Mouse (Mus musculus) hindbrain, embryonic 11.5 days (tissue): ENCODE results near the gene Lrp11. TPM values are rescaled to one million over a fixed set of nuclear protein-coding genes. Genes with fewer than 3 reads are reported as not detected.
"Not testable (repeated sequence)": the region's sequence is repeated elsewhere in the genome, so short reads cannot be mapped to it uniquely, and the experiment has no call there.

Experiments used
- ATAC-seq: fragments of 200-750 bp; cut with Nextera tagmentation; 2 replicates; pipeline ENCODE4 v1.8.0; 2017; ENCODE audit warnings: mild to moderate bottlenecking, moderate TSS enrichment, moderate library complexity; ENCODE audit not compliant: low FRiP score
- DNase-seq: peaks from one replicate; pipeline ENCODE4 v3.0.0-alpha.2; 2015; ENCODE audit warnings: low spot score
- H3K27ac ChIP-seq: fragments of 300-500 bp; sonication (generic); 2 replicates; pipeline ENCODE4 v1.5.1; 2014; ENCODE audit warnings: mild to moderate bottlenecking, low read depth, low read length
- H3K27me3 ChIP-seq: fragments of 300-500 bp; sonication (generic); 2 replicates; pipeline ENCODE4 v1.6.1; 2014; ENCODE audit warnings: mild to moderate bottlenecking, low read length, moderate library complexity, mixed read lengths; ENCODE audit not compliant: control insufficient read depth, insufficient read depth
- H3K36me3 ChIP-seq: fragments of 300-500 bp; sonication (generic); 2 replicates; pipeline ENCODE4 v1.6.1; 2014; ENCODE audit warnings: mild to moderate bottlenecking, low read length, moderate library complexity, mixed read lengths; ENCODE audit not compliant: control insufficient read depth, insufficient read depth
- H3K4me1 ChIP-seq: fragments of 300-500 bp; sonication (generic); replicated peaks from 2 replicates; pipeline ENCODE4 v1.6.1; 2014; ENCODE audit warnings: low read length, mixed read lengths; ENCODE audit not compliant: control insufficient read depth, insufficient read depth
- H3K4me2 ChIP-seq: fragments of 300-500 bp; sonication (generic); replicated peaks from 2 replicates; pipeline ENCODE4 v1.6.1; 2014; ENCODE audit warnings: mild to moderate bottlenecking, low read depth, low read length
- H3K4me3 ChIP-seq: fragments of 300-500 bp; sonication (generic); 2 replicates; pipeline ENCODE4 v1.5.1; 2014; ENCODE audit warnings: low read depth, low read length
- H3K9ac ChIP-seq: fragments of 300-500 bp; sonication (generic); 2 replicates; pipeline ENCODE4 v1.6.1; 2014; ENCODE audit warnings: low read depth, low read length
- H3K9me3 ChIP-seq: fragments of 300-500 bp; sonication (generic); 2 replicates; pipeline ENCODE4 v1.6.1; 2016; ENCODE audit warnings: low read length; ENCODE audit not compliant: control insufficient read depth
- WGBS: fragments of 180-500 bp; shearing (Covaris S2); extraction: QIAGEN DNeasy Blood & Tissue Kit; methylation state at CpG from one replicate; pipeline ENCODE4 v1.1.7; 2014; 5-methylcytosine and 5-hydroxymethylcytosine counted together
- polyA plus RNA-seq: library from polyadenylated mRNA; unstranded; fragments of >200 nt; fragmentation: Nextera tagmentation; extraction: Ambion mirVana; gene quantifications from 2 replicates; pipeline ENCODE4 v1.2.1, GENCODE M21; 2014

The Lrp11 gene
- polyA plus RNA-seq, 1 experiment from 2014 or later = 9.3 TPM

DNA sequence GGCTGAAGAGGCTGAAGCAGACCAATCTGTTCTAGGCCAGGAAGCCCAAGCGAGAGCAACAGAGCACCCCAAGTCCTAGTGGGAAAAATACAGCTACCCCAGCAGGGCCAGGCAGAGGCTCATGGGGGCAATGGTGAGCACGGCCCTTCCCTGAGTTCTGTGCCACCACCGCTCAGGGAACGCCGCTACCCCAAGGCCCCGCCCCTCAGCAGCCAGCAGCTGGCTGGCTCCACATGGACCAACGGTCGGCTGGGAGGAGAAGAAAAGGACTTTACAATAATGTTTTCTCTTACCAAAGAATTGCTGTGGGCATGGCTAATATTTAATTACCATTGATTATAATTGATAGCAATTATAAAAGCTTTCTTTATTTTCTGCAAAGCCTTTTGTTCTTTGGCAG, 25.2 kb downstream of the Lrp11 start:
- ATAC-seq (no peak), DNase-seq (no peak)
- H3K4me2 ChIP-seq = no peak overlapping the region

GRCm38 (mm10) chr10:7617146-7617545, 27.5 kb downstream of the Lrp11 start:
- not testable (repeated sequence) for H3K36me3 ChIP-seq, H3K4me2 ChIP-seq, H3K9ac ChIP-seq, H3K9me3 ChIP-seq, H3K27ac ChIP-seq, H3K4me3 ChIP-seq, DNase-seq, ATAC-seq, H3K4me1 ChIP-seq, H3K27me3 ChIP-seq
- WGBS = 89% methylated on average over 9 of the region's 11 CpGs

More for the DNA sequence above, 25.2 kb downstream of the Lrp11 start:
- peaks cover 3% of the 10 kb centered on the region; the same call in 1 of the 2 replicates for H3K9me3 ChIP-seq
- H3K9ac ChIP-seq = no peak overlapping the region
- no peak overlapping the region for H3K27ac ChIP-seq
- H3K4me1 ChIP-seq = no peaks in the 10 kb centered on the region
- no peaks in the 10 kb centered on the region for H3K27me3 ChIP-seq
- 84% methylated on average over 8 of the region's 8 CpGs for WGBS
- H3K4me3 ChIP-seq = no peak overlapping the region
- H3K36me3 ChIP-seq = no peaks in the 10 kb centered on the region

DNA sequence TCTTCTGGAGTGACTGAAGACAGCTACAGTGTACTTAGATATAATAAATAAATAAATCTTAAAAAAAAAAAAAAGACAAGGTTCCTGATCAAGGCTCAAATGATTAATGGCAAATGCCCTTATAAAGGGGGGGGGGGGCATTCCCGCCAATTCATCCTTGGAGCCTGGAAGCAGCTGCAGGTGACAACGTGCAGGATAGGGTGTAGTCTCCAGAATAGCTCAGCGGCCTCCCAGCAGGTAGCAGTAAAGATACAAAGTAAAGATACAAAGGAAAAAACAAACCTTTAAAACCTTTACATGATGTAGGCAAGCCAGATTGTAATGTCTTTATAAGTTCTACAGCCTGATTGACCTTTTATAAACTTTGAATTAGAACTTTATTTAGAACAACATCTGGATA, 28.0 kb downstream of the Lrp11 start:
- DNase-seq, H3K4me2 ChIP-seq, H3K9ac ChIP-seq, H3K4me3 ChIP-seq, H3K27ac ChIP-seq, H3K36me3 ChIP-seq, ATAC-seq, H3K9me3 ChIP-seq, H3K4me1 ChIP-seq, H3K27me3 ChIP-seq: not testable (repeated sequence)
- 32% methylated on average over 3 of the region's 3 CpGs for WGBS

GRCm38 (mm10) chr10:7619821-7620241, 30.2 kb downstream of the Lrp11 start:
- DNase-seq (no peak), ATAC-seq (no peak)
- H3K27ac ChIP-seq = no peak overlapping the region
- H3K4me3 ChIP-seq = no peak overlapping the region
- H3K4me2 ChIP-seq = no peak overlapping the region
- H3K9ac ChIP-seq = no peak overlapping the region
- WGBS = 89% methylated on average over 1 of the region's 5 CpGs
- H3K4me1 ChIP-seq = no peaks in the 10 kb centered on the region
- H3K27me3 ChIP-seq = no peaks in the 10 kb centered on the region
- H3K9me3 ChIP-seq = peaks cover under 1% of the 10 kb centered on the region; the same call in 1 of the 2 replicates
- no peaks in the 10 kb centered on the region for H3K36me3 ChIP-seq

- Histone ChIP-seq H3K4me2 (no peak overlapping the region), H3K4me3 (no peak overlapping the region), H3K9ac (no peak overlapping the region), H3K27ac (no peak overlapping the region), H3K27me3 (no peaks in the 10 kb centered on the region), H3K4me1 (no peaks in the 10 kb centered on the region), H3K36me3 (no peaks in the 10 kb centered on the region), H3K9me3 (no peaks in the 10 kb centered on the region)
- DNase-seq (no peak), ATAC-seq (no peak; the same call in 1 of the 2 replicates)
- WGBS = 82% methylated on average over 5 of the region's 5 CpGs
Measured at GRCm38 (mm10) chr10:7620723-7621122, 31.1 kb downstream of the Lrp11 start.

DNA sequence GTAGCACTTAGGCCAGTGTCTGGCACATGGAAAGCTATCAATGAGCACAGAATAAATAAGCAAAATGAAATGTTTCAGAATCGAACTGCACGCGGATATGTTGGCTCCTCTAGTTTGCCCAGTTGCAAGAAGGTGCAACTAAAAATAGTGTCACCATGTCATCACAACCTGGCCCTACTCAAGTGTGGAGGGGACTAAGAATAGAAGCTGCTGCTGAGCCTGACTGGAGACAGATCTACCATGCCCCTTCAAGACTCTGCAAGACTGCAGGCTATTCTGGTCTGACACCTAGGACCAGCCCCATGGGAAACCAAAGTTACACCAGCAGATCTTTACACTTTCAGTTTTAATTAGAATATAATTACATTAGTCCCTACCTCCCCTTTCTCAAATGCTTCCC, 32.8 kb downstream of the Lrp11 start:
- H3K4me3 ChIP-seq = no peak overlapping the region
- WGBS = 96% methylated on average over 3 of the region's 3 CpGs
- no peak for ATAC-seq
- no peak overlapping the region for H3K4me2 ChIP-seq
- DNase-seq = no peak
- no peak overlapping the region for H3K27ac ChIP-seq
- H3K9me3 ChIP-seq = no peaks in the 10 kb centered on the region
- no peaks in the 10 kb centered on the region for H3K36me3 ChIP-seq
- no peak overlapping the region for H3K9ac ChIP-seq
- no peaks in the 10 kb centered on the region for H3K27me3 ChIP-seq
- H3K4me1 ChIP-seq = no peaks in the 10 kb centered on the region

DNA sequence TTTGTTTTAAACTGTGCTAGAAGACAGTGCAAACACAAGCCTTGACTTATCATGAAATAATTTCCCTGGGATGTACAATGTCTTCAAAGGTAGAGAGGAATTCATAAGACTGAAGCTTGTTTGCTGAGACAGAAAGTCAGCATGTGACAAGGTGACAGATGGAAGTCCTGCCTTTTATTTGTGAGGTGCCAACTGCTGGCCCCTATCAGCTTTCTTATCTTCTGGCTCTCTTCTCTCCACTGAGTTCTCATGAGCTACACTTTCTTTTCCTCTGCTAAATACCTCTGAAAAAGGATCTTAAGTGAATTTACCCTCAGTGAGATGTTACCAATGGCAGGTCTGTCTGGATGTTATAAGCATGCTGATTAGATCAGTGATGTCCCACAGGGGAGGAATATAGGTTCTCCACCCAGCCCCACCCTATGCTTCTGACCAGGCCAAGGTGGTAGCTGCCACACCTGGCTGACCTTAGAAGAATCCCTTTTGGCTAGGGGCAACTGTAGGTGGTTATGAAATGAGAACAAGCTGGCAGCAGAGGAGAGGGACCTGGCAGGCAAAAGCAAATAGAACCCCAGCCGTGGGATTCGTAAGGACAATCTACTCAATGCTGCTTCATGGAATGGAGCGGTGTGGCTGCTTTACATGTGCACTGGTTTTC, 34.4 kb downstream of the Lrp11 start:
- H3K9me3 ChIP-seq = no peaks in the 10 kb centered on the region
- WGBS = 97% methylated on average over 3 of the region's 3 CpGs
- no peak overlapping the region for H3K9ac ChIP-seq
- no peaks in the 10 kb centered on the region for H3K4me1 ChIP-seq
- H3K4me2 ChIP-seq = no peak overlapping the region
- DNase-seq (no peak), ATAC-seq (no peak)
- H3K36me3 ChIP-seq = no peaks in the 10 kb centered on the region
- H3K27ac ChIP-seq = no peak overlapping the region
- H3K4me3 ChIP-seq = no peak overlapping the region
- H3K27me3 ChIP-seq = no peaks in the 10 kb centered on the region

- H3K9me3 ChIP-seq = no peaks in the 10 kb centered on the region
- H3K36me3 ChIP-seq = no peaks in the 10 kb centered on the region
- DNase-seq = no peak
- H3K4me1 ChIP-seq = no peaks in the 10 kb centered on the region
- no peak for ATAC-seq
- WGBS = 96% methylated on average over 4 of the region's 4 CpGs
- H3K4me3 ChIP-seq = no peak overlapping the region
- no peak overlapping the region for H3K4me2 ChIP-seq
- no peak overlapping the region for H3K9ac ChIP-seq
- H3K27me3 ChIP-seq = no peaks in the 10 kb centered on the region
- no peak overlapping the region for H3K27ac ChIP-seq
Measured at GRCm38 (mm10) chr10:7629092-7629491, 39.5 kb downstream of the Lrp11 start.

DNA sequence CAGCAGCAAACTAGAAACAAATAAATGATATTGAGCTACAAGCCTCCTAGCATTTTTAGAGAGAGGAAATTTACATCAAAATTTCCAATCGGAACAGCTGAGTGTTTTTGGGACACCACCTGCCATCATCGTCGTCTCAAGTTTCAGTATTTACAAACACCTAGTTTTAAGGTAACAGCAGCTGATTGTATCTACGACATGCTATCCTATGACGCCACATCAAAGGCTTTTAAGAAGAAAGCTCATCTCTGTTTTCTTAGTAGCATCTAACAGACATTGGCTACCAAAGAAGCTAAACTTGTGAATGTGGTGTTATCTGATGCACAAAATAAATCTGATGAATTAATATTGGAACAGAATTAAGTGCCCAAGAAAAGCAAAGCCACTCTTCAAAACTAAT, 40.7 kb downstream of the Lrp11 start:
- no peaks in the 10 kb centered on the region for H3K27me3 ChIP-seq
- no peaks in the 10 kb centered on the region for H3K36me3 ChIP-seq
- no peak overlapping the region for H3K4me2 ChIP-seq
- H3K27ac ChIP-seq = no peak overlapping the region
- H3K4me3 ChIP-seq = no peak overlapping the region
- no peaks in the 10 kb centered on the region for H3K9me3 ChIP-seq
- no peaks in the 10 kb centered on the region for H3K4me1 ChIP-seq
- H3K9ac ChIP-seq = no peak overlapping the region
- WGBS = 89% methylated on average over 5 of the region's 5 CpGs
- DNase-seq (no peak), ATAC-seq (no peak)
